Mouse (Mus musculus): ENCODE results near the gene Spata17.

- TF ChIP-seq CHD2 (IDR thresholded peaks at IDR 0.05; ENCODE audit: low read length) = no peak
- no peak for TF ChIP-seq CTCF (conservative IDR thresholded peaks at IDR 0.05 in 1 of 2, IDR thresholded peaks at IDR 0.05 in 1 of 2; ENCODE audit: low read depth in 2 of 2, low read length in 2 of 2)
- TF ChIP-seq ELF1 (IDR thresholded peaks at IDR 0.05; ENCODE audit: low read depth, low read length) = no peak
- TF ChIP-seq TCF12 (IDR thresholded peaks at IDR 0.05; ENCODE audit: low read depth, low read length) = no peak
- TF ChIP-seq POLR2A (IDR thresholded peaks at IDR 0.05; ENCODE audit: low read depth, low read length) = no peak
- no peak for TF ChIP-seq ZKSCAN1 (IDR thresholded peaks at IDR 0.05; ENCODE audit: borderline replicate concordance, low read depth, low read length)
- no peak for TF ChIP-seq USF1 (IDR thresholded peaks at IDR 0.05; ENCODE audit: low read depth, low read length)
- no peak for TF ChIP-seq RCOR1 (conservative IDR thresholded peaks at IDR 0.05; ENCODE audit: low read depth, low read length)
- no peak for TF ChIP-seq KAT2A (IDR thresholded peaks at IDR 0.05; ENCODE audit: insufficient replicate concordance, low read length)
- TF ChIP-seq EP300 (IDR thresholded peaks at IDR 0.05; ENCODE audit: low read length) = no peak
These were observed 5.5 kb upstream of the Spata17 start for GRCm38 (mm10) chr1:187220756-187221155.

Measured in CH12.LX (cell line).